Mouse (Mus musculus) heart, postnatal 36 days (tissue): ENCODE measurements around the gene Pip5kl1. TPM values are rescaled to one million over a fixed set of nuclear protein-coding genes. Genes with fewer than 3 reads are reported as not detected.
A peak's percentile ranks its signal among the peaks of the same experiment; 100 is the strongest.

Source experiments
- DNase-seq, 2 experiments: peaks; one replicate each; pipeline ENCODE4 v3.0.0; 2021 to 2022
- intact Hi-C: fragments of 180-260 bp; cut with DNase I; formaldehyde crosslinking; loops from one replicate; pipeline ENCODE4 v1.15.1; 2025
- total RNA-seq, 2 experiments: library from RNA; stranded (reverse); gene quantifications; 2 replicates each; pipeline ENCODE4 v1.2.3; 2021

Gene Pip5kl1
- total RNA-seq, 2 experiments from 2014 or later = 0.43 TPM; not detected in 1

DNA sequence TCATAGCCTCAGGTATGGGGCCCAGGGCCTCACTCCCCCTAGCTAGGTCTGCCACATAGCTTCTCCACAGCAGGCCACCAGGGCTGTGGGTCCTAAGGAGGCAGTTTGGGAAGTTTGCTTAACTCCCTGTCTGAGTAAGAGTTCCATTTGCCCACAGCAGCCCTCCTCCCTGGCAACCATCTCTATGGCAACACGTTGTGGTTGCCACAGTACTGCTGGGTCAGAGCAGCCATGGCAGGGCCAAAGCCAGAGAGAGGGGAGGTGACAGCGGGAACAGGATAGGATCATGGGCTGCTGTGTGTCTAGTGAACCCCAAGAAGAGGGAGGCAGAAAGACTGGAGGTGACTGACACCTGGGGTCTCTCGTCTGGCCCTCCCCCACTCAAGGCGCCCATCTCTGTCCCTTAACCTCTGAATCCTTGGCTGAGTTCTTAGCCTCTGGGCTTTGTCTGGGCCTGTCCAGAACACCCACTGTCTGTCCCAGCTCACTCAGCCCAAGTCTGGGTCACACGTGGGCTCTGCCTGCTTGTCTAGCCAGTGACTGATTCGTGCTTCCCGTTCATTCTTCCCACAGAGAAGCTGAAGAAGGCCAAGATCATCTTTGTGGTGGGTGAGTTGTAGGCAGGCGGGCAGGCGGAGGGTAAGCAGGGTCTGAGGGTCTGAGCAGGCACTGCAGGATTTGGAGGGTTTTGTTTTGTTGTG, 54.8 kb downstream of the Pip5kl1 start:
- DNase-seq = no peak
- intact Hi-C loops = loop anchor here (10.0 kb wide), 1 partner anchor 225 kb away; no protein-coding TSS in a partner anchor

GRCm38 (mm10) chr2:32630036-32630435, 55.4 kb downstream of the Pip5kl1 start:
- intact Hi-C loops = loop anchor here (5.0 kb wide), 2 partner anchors 37 to 127 kb away; partner anchors contain the start of gene Tor2a

GRCm38 (mm10) chr2:32631046-32631445, 56.4 kb downstream of the Pip5kl1 start:
- intact Hi-C loops = loop anchor here (1.0 to 5.0 kb wide), 3 partner anchors 36 to 126 kb away; partner anchors contain the start of gene Tor2a
- no peak for DNase-seq

More at GRCm38 (mm10) chr2:32630036-32630435, 55.4 kb downstream of the Pip5kl1 start:
- DNase-seq = no peak

GRCm38 (mm10) chr2:32631737-32632394, 57.3 kb downstream of the Pip5kl1 start:
- DNase-seq = peak; percentile 85 to 86
- intact Hi-C loops = loop anchor here (1.0 to 5.0 kb wide), 4 partner anchors 23 to 125 kb away; partner anchors contain the start of gene Tor2a

Other genes with a start within 250 kb of the Pip5kl1 start
- 10 to 100 TPM; 25.0 to 33.3 TPM for gene Ciz1, start 222.5 kb upstream of the Pip5kl1 start, total RNA-seq
- 1 to 10 TPM; 4.0 TPM for gene Dnm1, start 221.5 kb upstream of the Pip5kl1 start, total RNA-seq
- gene 1110008P14Rik, start 192.9 kb upstream of the Pip5kl1 start, total RNA-seq = 10 to 100 TPM; 43.9 to 44.3 TPM
- 1 to 10 TPM; 3.1 to 7.0 TPM for gene Lcn2, start 186.5 kb upstream of the Pip5kl1 start, total RNA-seq
- gene Ptges2, start 178.9 kb upstream of the Pip5kl1 start, total RNA-seq = 10 to 100 TPM; 69.9 to 70.6 TPM
- gene Naif1, start 124.3 kb upstream of the Pip5kl1 start, total RNA-seq = 1 to 10 TPM; 3.1 to 3.8 TPM
- gene Slc25a25, start 123.4 kb upstream of the Pip5kl1 start, total RNA-seq = 10 to 100 TPM in 1 of 2 experiments, 1 to 10 TPM in 1; 4.8 to 12.4 TPM
- 10 to 100 TPM in 1 of 2 experiments, 1 to 10 TPM in 1; 8.9 to 10.6 TPM for gene Fam102a, start 39.5 kb upstream of the Pip5kl1 start, total RNA-seq
- 10 to 100 TPM; 17.9 to 21.3 TPM for gene Dpm2, start 3.9 kb upstream of the Pip5kl1 start, total RNA-seq
- gene 9430097D07Rik, start 887 bp downstream of the Pip5kl1 start, total RNA-seq = not detected
- 10 to 100 TPM; 18.7 to 21.7 TPM for gene St6galnac4, start 12.3 kb downstream of the Pip5kl1 start, total RNA-seq
- gene St6galnac6, start 24.9 kb downstream of the Pip5kl1 start, total RNA-seq = 100 to 1,000 TPM; 108 to 116 TPM
- 100 to 1,000 TPM; 631 to 727 TPM for gene Ak1, start 47.0 kb downstream of the Pip5kl1 start, total RNA-seq
- gene Eng, start 71.8 kb downstream of the Pip5kl1 start, total RNA-seq = 100 to 1,000 TPM; 123 to 136 TPM
- 1 to 10 TPM; 5.0 to 6.6 TPM for gene Fpgs, start 129.3 kb downstream of the Pip5kl1 start, total RNA-seq
- gene Cdk9, start 138.3 kb downstream of the Pip5kl1 start, total RNA-seq = 10 to 100 TPM; 24.6 to 26.6 TPM
- 10 to 100 TPM; 26.8 to 28.1 TPM for gene Sh2d3c, start 146.3 kb downstream of the Pip5kl1 start, total RNA-seq
- not detected for gene 6330409D20Rik, start 166.2 kb downstream of the Pip5kl1 start, total RNA-seq
- gene Tor2a, start 182.4 kb downstream of the Pip5kl1 start, total RNA-seq = 1 to 10 TPM; 6.8 to 9.6 TPM
- under 1 TPM; 0.08 to 0.14 TPM for gene Ttc16, start 200.8 kb downstream of the Pip5kl1 start, total RNA-seq
- gene Ptrh1, start 201.0 kb downstream of the Pip5kl1 start, total RNA-seq = 1 to 10 TPM; 3.7 to 3.8 TPM
- gene Cfap157, start 209.6 kb downstream of the Pip5kl1 start, total RNA-seq = not detected